Mouse (Mus musculus) E14TG2a.4 (cell line): ENCODE results near the gene Boc.
A peak's percentile ranks its signal among the peaks of the same experiment; 100 is the strongest.

Experiments used
- CTCF ChIP-seq: conservative IDR thresholded peaks from 2 replicates; pipeline ENCODE4 v1.5.1; 2014; ENCODE audit warnings: low read length
- NANOG ChIP-seq: IDR thresholded peaks from 2 replicates; pipeline ENCODE4 v1.6.1; 2014; ENCODE audit warnings: borderline replicate concordance, low read length, mixed read lengths
- POU5F1 ChIP-seq: IDR thresholded peaks from 2 replicates; pipeline ENCODE4 v1.6.1; 2014; ENCODE audit warnings: low read length, borderline replicate concordance

DNA sequence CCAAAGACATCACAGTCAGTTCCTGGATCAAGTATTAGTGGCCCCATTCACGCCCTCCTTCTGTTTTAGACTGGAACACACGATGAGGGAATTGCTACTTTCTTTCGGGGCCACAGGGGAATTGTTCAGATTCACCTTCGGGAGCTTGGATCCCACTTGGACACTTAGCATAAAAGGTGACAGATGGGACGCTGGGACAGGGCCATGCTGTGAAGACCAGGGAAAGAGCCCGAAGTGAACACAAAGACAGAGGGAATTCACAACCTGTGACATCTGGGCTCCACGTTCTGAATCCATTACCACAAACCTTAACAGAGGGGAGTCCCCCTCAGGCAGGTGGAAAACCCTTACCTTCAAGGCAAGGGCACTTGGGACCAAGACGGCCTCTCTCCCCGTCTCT, 28.5 kb downstream of the Boc start:
- no peak for TF ChIP-seq CTCF
- 0 out of 2 replicates have a peak, but pooled peaks have one; percentile 3 for TF ChIP-seq POU5F1
- no peak for TF ChIP-seq NANOG
